Mouse (Mus musculus) intestine, postnatal 0 days (tissue): ENCODE measurements at regions not wholly inside any gene's neighbourhood (a gene's known extent, or its start where the extent isn't known, plus 50 kb on each side); places are given as distances from the start of the nearest gene placed in this dataset. TPM values are rescaled to one million over a fixed set of nuclear protein-coding genes. Genes with fewer than 3 reads are reported as not detected.

Experiments
- ATAC-seq: fragments of 200-750 bp; cut with Nextera tagmentation; 2 replicates; pipeline ENCODE4 v1.8.0; 2017; ENCODE audit warnings: mild to moderate bottlenecking, moderate TSS enrichment, moderate library complexity
- H3K27ac ChIP-seq: fragments of 300-500 bp; sonication (generic); 2 replicates; pipeline ENCODE4 v1.5.1; 2014; ENCODE audit warnings: mild to moderate bottlenecking, low read depth, low read length, moderate library complexity
- H3K27me3 ChIP-seq: fragments of 300-500 bp; sonication (generic); replicated peaks from 2 replicates; pipeline ENCODE4 v1.6.1; 2014; ENCODE audit warnings: low read length, mixed read lengths; ENCODE audit not compliant: control insufficient read depth, insufficient read depth
- H3K36me3 ChIP-seq: fragments of 300-500 bp; sonication (generic); 2 replicates; pipeline ENCODE4 v1.6.1; 2014; ENCODE audit warnings: mild to moderate bottlenecking, moderate library complexity; ENCODE audit not compliant: control insufficient read depth, insufficient read depth
- H3K4me1 ChIP-seq: fragments of 300-500 bp; sonication (generic); replicated peaks from 2 replicates; pipeline ENCODE4 v1.6.1; 2014; ENCODE audit warnings: antibody characterized with exemption, low read length, mixed read lengths; ENCODE audit not compliant: control insufficient read depth, insufficient read depth
- H3K4me2 ChIP-seq: fragments of 300-500 bp; sonication (generic); replicated peaks from 2 replicates; pipeline ENCODE4 v1.6.1; 2014; ENCODE audit warnings: low read depth, mild to moderate bottlenecking, moderate library complexity
- H3K4me3 ChIP-seq: fragments of 300-500 bp; sonication (generic); 2 replicates; pipeline ENCODE4 v1.5.1; 2014; ENCODE audit warnings: low read depth, low read length
- H3K9ac ChIP-seq: fragments of 300-500 bp; sonication (generic); 2 replicates; pipeline ENCODE4 v1.6.1; 2014; ENCODE audit warnings: mild to moderate bottlenecking, low read depth, low read length
- H3K9me3 ChIP-seq: fragments of 300-500 bp; sonication (generic); 2 replicates; pipeline ENCODE4 v1.6.1; 2016; ENCODE audit warnings: mixed run types; ENCODE audit not compliant: control insufficient read depth
- CTCF ChIP-seq: sonication (generic); IDR thresholded peaks from 2 replicates; pipeline ENCODE4 v1.5.1; 2016; ENCODE audit warnings: low read depth, mild to moderate bottlenecking, control low read depth, antibody characterized with exemption, moderate library complexity
- WGBS: fragments of 180-500 bp; shearing (Covaris S2); extraction: QIAGEN DNeasy Blood & Tissue Kit; methylation state at CpG from one replicate; pipeline ENCODE4 v1.1.7; 2014; 5-methylcytosine and 5-hydroxymethylcytosine counted together
- microRNA-seq: library from miRNA; unstranded; fragments of <30 nt; microRNA quantifications from one replicate; pipeline ENCODE4, GENCODE M21; 2016

DNA sequence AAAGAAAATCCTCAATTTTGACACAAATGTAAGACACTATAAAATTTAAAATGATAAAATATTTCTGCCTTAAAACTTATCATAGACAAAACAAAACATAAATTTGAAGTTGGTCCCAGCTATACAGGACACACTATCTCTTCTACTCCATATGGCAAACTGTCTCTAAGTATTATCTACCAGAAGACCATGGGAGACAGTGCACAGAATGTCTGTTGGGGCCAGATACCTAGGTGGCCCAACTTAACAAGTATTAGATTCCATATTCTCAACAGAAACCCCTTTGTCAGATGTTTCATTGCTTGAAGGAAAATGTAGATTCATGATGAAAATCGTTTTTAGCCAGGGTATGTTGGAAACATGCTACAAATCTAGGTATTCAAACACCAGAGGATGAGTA, 779.1 kb downstream of the Hace1 start:
- Histone ChIP-seq H3K27ac (no peak overlapping the region), H3K27me3 (no peaks in the 10 kb centered on the region), H3K36me3 (no peaks in the 10 kb centered on the region), H3K9me3 (no peaks in the 10 kb centered on the region), H3K4me1 (no peaks in the 10 kb centered on the region), H3K4me3 (no peak overlapping the region), H3K9ac (no peak overlapping the region), H3K4me2 (no peak overlapping the region)
- no peak for TF ChIP-seq CTCF
- 71% methylated on average over 1 of the region's 1 CpGs for WGBS
- no peak for ATAC-seq

DNA sequence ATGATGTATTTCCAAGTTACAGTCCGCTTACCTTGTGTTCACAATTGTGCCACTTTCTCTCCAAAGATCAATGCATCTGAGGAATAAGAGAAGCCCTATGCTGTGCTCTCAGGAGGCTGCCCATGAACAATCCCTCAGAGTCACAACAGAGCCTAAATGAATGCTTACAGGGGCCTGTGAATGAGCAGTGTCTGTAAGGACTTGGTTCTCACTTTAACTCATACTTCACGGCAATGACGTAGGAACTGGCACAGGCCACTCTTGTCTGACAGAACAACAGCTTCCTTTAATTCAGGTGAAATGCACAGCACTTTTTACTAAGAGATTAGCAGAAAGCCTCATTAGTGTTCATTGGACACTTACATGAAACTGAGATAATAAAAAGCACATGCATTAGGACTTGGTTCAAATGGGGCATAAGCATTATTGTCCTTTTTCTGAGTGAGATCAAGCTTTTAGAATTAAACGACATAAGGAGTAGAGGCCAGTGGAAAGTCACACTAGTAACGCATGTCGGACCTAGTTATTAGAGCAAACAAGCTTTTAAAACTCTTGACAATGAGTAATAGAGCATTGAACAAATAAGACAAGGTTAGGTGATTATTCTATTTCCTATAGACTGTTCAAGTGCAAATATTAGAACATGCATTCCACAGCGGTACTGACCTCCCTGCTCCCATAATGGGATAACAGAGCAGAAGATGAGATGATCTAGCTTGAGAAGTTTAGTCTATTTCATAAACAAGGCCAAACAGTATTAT, 796.3 kb downstream of the Hace1 start:
- no peak overlapping the region for H3K4me2 ChIP-seq
- no peaks in the 10 kb centered on the region for H3K36me3 ChIP-seq
- H3K27me3 ChIP-seq: no peaks in the 10 kb centered on the region
- H3K4me3 ChIP-seq: no peak overlapping the region
- ATAC-seq: no peak
- H3K9me3 ChIP-seq: no peaks in the 10 kb centered on the region
- TF ChIP-seq CTCF: no peak
- H3K27ac ChIP-seq: no peak overlapping the region
- H3K9ac ChIP-seq: no peak overlapping the region
- no peaks in the 10 kb centered on the region for H3K4me1 ChIP-seq
- 62% methylated on average over 7 of the region's 7 CpGs for WGBS

DNA sequence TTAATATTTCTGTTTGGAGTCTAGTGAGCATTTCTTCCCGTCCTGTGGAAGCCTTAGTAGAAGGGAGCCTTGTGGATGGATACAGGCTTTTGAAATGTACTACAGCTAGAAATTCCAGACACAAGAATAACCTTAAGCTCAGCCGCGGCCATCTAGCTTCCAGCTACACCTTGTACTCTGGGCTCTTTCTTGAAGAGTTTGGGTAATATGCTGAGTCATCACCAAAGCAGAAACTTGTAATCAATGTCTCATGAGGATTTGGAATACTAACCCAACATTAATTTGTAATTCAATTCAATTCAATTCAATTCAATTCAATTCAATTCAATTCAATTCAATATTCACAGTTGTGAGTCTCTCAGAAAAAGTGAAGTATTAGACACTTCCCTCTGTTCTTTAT, 797.0 kb downstream of the Hace1 start:
- no peak for TF ChIP-seq CTCF
- no peak overlapping the region for H3K4me3 ChIP-seq
- no peak for ATAC-seq

DNA sequence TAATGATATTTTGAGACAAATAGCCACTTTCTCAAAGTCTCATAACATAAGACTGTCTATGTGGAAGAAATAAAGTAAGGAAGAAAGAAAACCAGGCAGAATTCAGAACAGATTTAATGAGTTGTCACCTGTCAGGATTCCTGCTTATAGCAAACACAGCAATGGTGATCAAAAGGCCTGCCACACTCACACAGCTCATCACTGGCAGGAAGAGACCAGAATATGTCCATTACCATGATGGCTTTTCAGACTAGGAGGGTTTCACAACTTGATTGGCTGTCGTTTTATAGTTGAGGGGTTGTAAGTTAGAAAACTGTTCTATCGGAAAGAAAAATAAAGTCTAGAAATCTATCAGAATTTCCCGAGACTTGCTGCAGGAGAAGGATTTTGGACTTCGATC, 819.5 kb downstream of the Hace1 start:
- Histone ChIP-seq H3K36me3 (no peaks in the 10 kb centered on the region), H3K4me1 (no peaks in the 10 kb centered on the region), H3K4me2 (no peak overlapping the region), H3K9me3 (no peaks in the 10 kb centered on the region), H3K9ac (no peak overlapping the region), H3K27me3 (no peaks in the 10 kb centered on the region), H3K27ac (no peak overlapping the region), H3K4me3 (no peak overlapping the region)
- no peak for TF ChIP-seq CTCF
- WGBS: 88% methylated on average over 4 of the region's 4 CpGs
- ATAC-seq: no peak

More for the DNA sequence above, 797.0 kb downstream of the Hace1 start:
- 81% methylated on average over 3 of the region's 3 CpGs for WGBS
- no peak overlapping the region for H3K4me2 ChIP-seq
- H3K9ac ChIP-seq: no peak overlapping the region
- no peak overlapping the region for H3K27ac ChIP-seq
- no peaks in the 10 kb centered on the region for H3K4me1 ChIP-seq
- H3K36me3 ChIP-seq: no peaks in the 10 kb centered on the region
- no peaks in the 10 kb centered on the region for H3K27me3 ChIP-seq
- H3K9me3 ChIP-seq: no peaks in the 10 kb centered on the region

DNA sequence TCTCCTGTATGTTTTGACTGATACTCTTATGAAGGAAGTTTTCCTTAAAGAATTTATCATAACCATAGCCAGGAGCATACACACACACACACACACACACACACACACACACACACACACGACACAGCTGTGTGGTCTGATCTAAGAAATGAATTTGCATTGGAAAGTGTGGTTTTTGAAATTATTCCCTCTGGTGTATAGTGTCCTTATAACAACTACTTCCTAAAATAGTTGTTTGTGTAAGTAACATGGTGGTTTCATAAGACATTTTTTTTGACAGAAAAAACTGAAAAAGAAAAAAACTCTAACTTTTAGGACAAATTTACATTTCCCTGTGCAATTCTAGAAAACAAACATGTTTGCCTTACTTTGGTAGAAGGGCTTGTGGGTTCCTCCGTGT, 826.3 kb downstream of the Hace1 start:
- Histone ChIP-seq H3K36me3 (no peaks in the 10 kb centered on the region), H3K9me3 (no peaks in the 10 kb centered on the region), H3K4me1 (no peaks in the 10 kb centered on the region), H3K9ac (no peak overlapping the region), H3K27ac (no peak overlapping the region), H3K27me3 (no peaks in the 10 kb centered on the region), H3K4me2 (no peak overlapping the region), H3K4me3 (no peak overlapping the region)
- WGBS: 69% methylated on average over 2 of the region's 2 CpGs
- TF ChIP-seq CTCF: no peak
- no peak for ATAC-seq

Small RNA genes in the stretch of these regions (microRNA-seq; reads per million reads assigned to microRNA genes)
- not detected for gene Gm27410
